Mouse (Mus musculus) layer of hippocampus, adult 2 months (tissue): ENCODE data around the gene C2cd2l. TPM values are rescaled to one million over a fixed set of nuclear protein-coding genes. Genes with fewer than 3 reads are reported as not detected.

Source experiments
- DNase-seq, 2 experiments: peaks; one replicate each; pipeline ENCODE4 v3.0.0; 2022; ENCODE audit warnings: low spot score in 2 of 2
- H3K27ac ChIP-seq: fragments of 200-600 bp; 2 replicates; pipeline ENCODE4 v1.8.1; 2022
- H3K4me3 ChIP-seq: fragments of 200-600 bp; 2 replicates; pipeline ENCODE4 v1.8.1; 2022; ENCODE audit warnings: mild to moderate bottlenecking
- CTCF ChIP-seq: fragments of 200-600 bp; conservative IDR thresholded peaks from 2 replicates; pipeline ENCODE4 v1.8.1; 2022; ENCODE audit warnings: antibody characterized with exemption, mild to moderate bottlenecking, moderate library complexity
- total RNA-seq, 2 experiments: library from RNA; stranded (reverse); gene quantifications; 2 replicates each; pipeline ENCODE4 v1.2.3; 2021

The C2cd2l gene
- total RNA-seq, 2 experiments from 2014 or later = 186 to 206 TPM

DNA sequence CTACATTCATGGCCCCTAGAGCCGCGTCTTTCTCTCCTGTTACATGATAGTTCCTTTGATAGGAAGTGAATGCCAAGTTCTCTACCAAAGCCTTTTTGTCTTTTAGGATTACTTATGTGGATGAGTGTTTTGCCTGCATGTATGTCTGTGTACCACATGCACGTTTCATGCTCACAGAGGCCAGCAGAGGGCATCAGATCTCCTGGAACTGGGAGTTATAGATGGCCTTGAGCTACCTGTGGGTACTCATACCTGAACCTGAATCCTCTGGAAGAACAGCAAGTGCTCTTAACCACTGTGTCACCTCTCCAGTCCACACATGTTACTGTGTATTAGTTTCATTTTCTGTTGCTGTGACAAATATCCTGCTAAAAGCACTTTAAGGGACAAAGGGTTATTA is 27.6 kb downstream of the C2cd2l start:
- Histone ChIP-seq H3K4me3 (no peak overlapping the region), H3K27ac (no peak overlapping the region)
- TF ChIP-seq CTCF = peak; percentile 74
- no peak for DNase-seq

DNA sequence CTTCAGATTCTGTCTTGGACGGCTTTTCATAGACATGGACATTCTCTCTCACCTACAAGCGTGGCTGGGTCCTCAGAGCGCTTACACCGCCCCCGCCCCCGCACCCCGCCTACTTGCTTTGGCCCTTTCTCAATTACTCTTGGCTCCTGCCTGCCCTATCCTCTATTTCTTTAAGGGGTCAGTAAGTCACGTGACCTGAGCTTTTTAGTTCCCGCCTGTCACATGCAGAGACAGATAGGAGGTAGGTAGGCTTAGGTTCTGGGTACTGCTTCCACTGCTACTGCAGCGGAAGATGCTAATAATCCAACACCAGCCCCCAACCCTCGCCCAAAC is 31.2 kb downstream of the C2cd2l start:
- Histone ChIP-seq H3K27ac (peak overlapping the region; percentile 89), H3K4me3 (peak overlapping the region; percentile 90)
- no peak for DNase-seq
- no peak for TF ChIP-seq CTCF

DNA sequence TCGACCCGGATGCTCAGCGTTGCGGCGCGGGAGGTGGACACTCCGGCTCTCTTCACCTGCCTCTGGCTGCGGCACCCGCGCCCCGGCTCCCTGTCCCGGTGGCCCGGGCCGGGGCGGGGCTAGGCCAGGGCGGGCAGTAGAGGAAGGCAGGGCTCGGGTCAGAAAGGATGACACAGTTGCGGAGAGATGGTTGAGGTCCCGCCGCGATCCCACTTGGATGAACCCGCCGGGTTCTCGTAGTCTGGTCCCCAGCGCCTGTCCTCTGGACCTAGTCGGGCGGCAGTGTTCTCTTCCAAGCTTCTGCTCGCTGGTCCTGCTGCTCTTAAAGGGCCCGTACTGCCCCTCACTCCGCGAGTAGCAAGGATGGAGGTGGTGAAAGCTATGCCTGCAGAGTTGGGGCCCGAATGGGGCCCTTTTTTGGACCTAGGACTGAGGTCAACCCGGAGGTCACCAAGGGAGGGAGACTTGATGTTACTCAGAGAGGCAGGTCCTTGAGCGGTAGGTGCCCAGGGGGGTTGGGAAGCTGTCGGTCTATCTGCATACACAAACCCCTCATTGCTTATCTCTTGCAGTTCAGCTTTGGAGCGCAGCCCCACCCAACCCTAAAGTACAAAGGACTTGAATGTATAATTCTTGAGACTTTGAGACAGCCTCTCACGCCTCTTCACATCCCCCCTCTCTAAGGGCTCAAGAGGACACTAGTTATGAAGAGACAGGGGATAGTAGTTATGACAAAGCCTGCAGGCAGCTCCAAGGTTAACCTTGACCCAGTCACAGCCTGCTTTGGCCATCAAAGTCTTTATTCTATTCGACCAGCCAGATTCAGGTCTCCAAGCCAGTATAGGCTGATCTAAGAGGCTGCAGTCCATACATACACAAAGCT is 31.8 kb downstream of the C2cd2l start, which contains the start of gene Abcg4:
TSS of gene Abcg4 (minus strand) at position 540 of the 883 bp plus-strand sequence.
- TF ChIP-seq CTCF = no peak
- DNase-seq = no peak
- Histone ChIP-seq H3K27ac (peak within 1 kb of the TSS; percentile 89), H3K4me3 (peak within 1 kb of the TSS; percentile 90)

DNA sequence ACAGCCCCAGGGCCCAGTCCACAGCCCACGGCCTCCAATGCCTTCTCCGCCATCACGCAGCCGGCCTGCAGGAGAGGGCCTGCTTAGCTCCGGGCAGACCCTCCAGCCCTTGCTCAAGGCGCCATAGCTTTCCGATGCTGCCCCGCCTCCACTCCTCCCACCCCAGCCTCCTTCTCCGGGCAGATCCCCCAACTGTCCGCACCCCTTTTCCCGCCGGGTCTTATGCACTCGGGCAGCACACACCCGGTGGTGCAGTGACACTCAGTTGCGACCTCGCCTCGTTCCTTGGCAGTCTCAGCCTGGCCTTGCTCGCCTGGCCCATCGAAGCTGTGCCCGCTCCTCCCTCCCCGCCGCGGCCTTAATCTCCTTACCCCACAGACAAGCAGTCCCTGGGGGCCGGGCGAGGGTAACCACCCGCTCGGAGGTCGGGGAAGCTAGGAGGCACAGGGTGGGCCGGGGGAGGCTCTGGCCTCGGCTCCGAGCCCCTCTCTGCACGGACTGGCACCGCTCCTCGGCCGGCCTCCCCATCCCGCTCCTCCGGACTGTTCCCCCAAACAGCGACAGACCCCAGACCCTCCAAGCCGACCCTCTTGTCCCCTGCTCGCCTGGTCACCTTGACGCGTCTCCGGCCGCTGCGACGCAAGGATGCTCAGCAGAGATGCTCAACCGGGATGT is 32.5 kb downstream of the C2cd2l start:
- no peak for TF ChIP-seq CTCF
- Histone ChIP-seq H3K27ac (peak overlapping the region; percentile 89), H3K4me3 (peak overlapping the region; percentile 90)
- no peak for DNase-seq

DNA sequence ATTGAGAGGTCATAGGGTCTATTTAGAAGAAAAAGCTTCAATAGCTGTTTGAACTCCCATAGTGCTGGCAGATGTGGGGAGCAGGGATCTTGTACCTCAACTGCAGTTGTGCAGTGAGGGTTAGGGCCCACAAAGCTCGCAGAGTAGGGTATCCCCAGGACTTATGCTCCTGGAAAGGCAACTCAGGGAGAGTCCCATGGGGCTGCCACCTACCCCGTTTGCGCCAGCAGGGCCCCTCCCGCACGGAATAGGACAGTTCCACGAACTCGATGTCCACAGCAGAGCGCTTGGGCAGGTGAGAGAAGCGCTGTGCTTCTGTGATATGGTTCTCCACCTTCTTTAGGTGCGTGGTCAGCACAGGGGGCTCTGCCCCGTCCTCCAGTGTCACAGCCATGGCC is 33.1 kb downstream of the C2cd2l start:
- Histone ChIP-seq H3K4me3 (peak overlapping the region; percentile 90), H3K27ac (peak overlapping the region; percentile 89)
- TF ChIP-seq CTCF = no peak
- DNase-seq = no peak

DNA sequence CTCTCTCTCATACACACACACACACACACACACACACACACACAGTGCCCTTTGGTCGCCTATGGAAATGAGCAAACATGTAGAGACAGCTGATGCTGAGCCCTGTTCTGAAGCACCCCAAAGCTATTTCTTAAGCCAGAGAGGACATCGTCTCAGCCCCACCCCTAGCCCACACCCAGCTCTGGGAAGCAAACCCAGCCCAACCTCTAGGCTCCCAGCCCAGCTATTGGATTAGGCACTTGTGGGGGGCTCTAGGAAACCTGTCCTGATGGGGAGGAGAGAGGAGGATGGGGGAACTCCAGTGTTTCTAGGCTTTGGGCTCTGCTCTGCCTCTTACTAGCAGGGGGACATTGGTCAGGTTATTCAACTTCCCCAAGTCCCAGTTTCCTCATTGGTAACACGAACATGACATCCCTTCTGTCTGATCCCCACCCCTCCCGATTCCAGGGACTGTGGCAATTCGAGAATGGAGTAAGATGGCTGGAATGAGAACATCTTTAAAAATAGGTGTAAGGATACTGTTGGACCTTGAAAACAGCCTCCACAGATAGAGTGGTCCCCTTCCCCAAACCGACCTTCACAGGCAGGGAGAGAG is 33.7 kb downstream of the C2cd2l start:
- no peak overlapping the region for H3K27ac ChIP-seq
- DNase-seq = no peak
- TF ChIP-seq CTCF = no peak
- H3K4me3 ChIP-seq = peak overlapping the region; percentile 35

DNA sequence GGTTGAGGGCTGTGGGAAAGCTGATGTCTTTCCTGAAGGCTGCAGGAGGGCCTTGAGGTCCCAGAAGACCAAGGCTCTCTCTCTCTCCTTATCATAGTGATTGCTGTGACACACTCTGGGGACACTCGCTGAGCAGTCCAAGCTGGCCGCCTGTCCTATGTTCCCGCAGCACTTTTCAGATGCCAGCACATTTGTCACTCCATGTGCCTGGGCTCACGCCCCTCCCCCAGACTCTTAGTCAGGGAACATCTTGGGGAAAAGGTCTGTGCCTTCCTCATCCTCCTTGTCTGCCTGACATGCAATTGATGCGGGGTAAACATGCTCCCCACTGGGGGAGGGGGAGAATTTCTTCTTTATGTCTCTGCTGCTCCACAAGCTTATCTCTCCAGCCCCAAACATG is 36.9 kb downstream of the C2cd2l start:
- no peak for TF ChIP-seq CTCF
- Histone ChIP-seq H3K27ac (no peak overlapping the region), H3K4me3 (no peak overlapping the region)
- DNase-seq = no peak

DNA sequence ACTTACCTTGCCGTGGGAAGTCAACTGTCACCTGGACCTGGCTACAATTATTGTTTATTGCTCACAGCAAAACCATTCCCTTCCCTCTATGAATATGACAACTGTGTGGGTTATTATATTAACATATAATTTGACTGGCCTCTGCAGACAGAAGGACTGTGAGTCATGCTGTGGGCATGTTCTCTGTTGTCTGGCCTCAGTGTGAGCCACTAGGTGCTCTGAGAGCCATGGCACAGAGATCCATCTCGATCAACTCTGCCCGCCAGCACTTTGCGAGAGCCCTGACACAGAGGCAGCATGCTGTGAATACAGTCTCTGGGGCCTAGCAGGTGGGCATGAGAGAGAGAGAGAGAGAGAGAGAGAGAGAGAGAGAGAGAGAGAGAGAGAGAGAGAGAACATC is 50.1 kb downstream of the C2cd2l start:
- no peak for TF ChIP-seq CTCF
- H3K4me3 ChIP-seq = no peak overlapping the region
- DNase-seq = no peak
- H3K27ac ChIP-seq = no peak overlapping the region

DNA sequence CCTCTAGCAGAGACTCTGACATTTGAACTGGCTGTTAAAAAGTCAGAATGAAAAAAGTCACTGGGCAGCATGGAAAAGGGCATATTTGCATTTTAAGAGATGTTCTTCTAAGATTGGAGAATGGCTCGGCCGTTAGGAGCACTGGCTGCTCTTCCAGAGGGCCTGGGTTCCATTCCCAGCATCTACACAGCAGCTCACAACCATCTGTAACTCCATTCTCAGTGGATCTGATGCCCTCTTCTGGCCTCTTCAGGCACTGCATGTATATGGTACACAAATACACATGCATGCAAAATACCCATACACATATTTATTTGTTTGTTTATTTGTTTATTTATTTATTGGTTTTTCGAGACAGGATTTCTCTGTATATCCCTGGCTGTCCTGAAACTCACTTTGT is 51.0 kb downstream of the C2cd2l start:
- TF ChIP-seq CTCF = peak; percentile 76
- no peak for DNase-seq
- Histone ChIP-seq H3K27ac (no peak overlapping the region), H3K4me3 (no peak overlapping the region)

DNA sequence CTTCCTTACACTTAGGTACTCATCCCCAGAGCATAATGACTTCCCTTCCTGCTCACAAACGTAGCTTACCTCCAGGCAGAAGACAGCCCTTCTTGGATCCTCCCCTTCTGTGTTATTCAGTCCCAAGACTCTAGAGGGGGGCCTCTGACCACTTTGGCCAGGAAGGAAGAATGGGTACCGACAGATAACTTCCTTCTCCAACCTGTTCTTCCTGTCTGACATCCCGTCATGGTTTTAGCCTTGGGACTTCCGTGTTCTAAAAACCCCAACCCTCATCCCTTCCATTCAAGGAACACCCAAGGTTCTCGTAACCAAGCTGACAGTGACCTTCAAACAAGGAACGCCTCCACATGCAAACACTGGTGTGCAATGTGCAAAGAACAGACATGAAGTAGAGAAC is 51.7 kb downstream of the C2cd2l start, which contains the start of gene Nlrx1:
TSS of gene Nlrx1 (minus strand) at position 168 of the 400 bp plus-strand sequence.
- Histone ChIP-seq H3K27ac (peak within 1 kb of the TSS; percentile 96), H3K4me3 (peak within 1 kb of the TSS; percentile 65)
- DNase-seq = no peak
- peak; percentile 1; the same call in 1 of the 2 replicates for TF ChIP-seq CTCF

DNA sequence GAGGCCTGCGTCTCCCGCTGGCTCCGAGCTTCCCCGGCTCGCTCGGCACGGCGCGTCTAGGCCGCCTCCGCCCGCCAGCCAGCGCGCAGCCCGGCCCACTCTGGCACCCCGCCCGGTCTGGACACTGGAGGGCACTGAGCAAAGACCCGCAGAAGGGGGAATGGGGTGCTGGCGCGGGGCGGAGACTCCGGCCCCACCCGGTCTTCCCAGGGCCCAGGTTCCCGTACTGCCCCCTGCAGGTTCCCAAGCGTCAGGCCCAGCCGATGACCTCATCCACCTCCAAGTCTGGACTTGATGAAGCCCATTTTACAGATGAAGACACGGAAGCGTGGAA is 52.1 kb downstream of the C2cd2l start:
- peak overlapping the region; percentile 65 for H3K4me3 ChIP-seq
- H3K27ac ChIP-seq = peak overlapping the region; percentile 96
- peak; percentile 86 for TF ChIP-seq CTCF
- peak; percentile 79 to 80 for DNase-seq

DNA sequence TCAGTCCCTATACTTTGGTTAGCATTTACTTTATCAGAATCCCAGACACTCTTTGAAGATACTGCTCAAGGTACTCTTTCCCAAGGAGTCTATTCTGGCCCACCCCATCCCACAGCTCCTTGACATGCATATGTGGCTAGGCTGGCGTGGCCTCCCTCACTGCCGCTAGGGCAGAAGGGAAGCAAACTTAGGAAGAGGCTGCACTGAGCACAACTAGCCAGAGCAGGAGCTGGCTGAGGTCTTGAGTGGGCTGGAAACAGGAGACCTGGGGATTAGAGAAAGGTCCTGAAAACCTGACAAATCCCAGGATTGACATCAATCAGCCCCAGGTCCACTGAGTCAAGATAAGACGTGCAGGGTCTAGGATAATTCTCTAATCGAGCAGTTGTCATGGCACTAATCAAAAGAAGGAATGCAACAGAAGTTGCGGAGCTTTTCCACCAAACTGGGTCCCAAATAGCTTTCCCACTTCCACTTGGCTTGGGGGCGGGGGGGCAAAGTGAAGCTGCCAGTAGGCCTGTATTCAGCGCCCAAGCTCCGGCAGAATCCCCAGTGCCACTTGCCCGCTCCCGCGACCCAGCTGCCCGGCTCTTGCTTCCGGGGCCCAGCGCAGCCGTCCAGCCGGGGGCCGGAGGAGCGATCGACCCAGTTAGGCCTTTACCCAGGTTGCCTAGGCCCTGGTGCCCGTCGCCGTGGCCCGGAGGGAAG is 52.6 kb downstream of the C2cd2l start:
- Histone ChIP-seq H3K27ac (peak overlapping the region; percentile 96), H3K4me3 (peak overlapping the region; percentile 65)
- no peak for DNase-seq
- peak; percentile 35 for TF ChIP-seq CTCF
